Mouse (Mus musculus) erythroid progenitor cell, adult 5-6 weeks (primary cell): ENCODE results near the gene Ust. TPM values are rescaled to one million over a fixed set of nuclear protein-coding genes. Genes with fewer than 3 reads are reported as not detected.

Experiments used
- ATAC-seq: replicated peaks from 2 replicates; pipeline ENCODE4 v1.8.0; 2016; ENCODE audit warnings: moderate number of reproducible peaks, mild to moderate bottlenecking, moderate TSS enrichment, inconsistent platforms; ENCODE audit not compliant: poor library complexity, low FRiP score, severe bottlenecking
- total RNA-seq, 2 experiments: library from RNA; stranded (forward) in 1 of 2; stranded (reverse) in 1 of 2; fragments of 150-400 nt in 1 of 2; fragments of 186-747, 209-891 nt in 1 of 2; gene quantifications; 2 replicates each; pipeline versions ENCODE4 v1.2.3 to v1.2.4; 2015 to 2017; ENCODE audit warnings: low replicate concordance in 2 of 2

Gene Ust
- total RNA-seq, 2 experiments from 2014 or later, result 0.84 TPM; not detected in 1

DNA sequence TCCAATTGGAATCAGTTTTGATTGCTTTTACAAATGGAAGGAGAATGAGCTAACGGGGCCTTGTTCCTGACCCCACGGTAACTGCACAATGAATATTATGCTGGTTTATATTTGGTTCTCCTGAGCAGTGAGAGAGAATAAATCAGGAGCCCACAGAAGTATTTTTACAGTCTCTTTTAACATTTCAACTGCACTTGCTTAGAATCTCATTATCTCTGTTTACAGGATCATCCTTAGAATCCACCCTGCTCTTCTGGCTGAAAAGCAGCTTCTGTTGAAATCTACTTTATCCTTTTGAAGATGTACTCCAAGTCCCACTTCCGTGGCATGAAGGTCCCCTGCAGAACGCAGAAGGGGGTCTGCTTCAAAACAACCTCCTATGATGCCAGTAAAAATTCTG is 71.7 kb downstream of the Ust start:
- ATAC-seq, result no peak

DNA sequence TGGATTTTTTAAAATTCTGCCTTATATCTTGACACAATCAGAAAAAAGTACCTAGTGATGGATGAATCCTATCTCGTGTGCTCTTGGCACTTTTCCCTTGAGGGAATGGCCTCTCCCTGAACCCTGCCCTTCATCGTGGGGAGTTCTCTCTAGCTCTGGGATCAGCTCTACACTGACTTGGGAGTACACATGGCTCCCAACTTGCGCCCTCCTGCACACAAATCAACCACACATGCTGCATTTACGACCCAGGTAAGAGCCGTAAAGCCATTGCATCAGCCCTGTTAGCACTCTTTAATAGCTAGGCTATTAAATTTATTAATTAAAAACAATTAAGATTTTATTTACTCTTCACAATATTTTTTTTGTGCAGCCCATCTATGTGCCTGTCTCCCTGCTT is 74.6 kb downstream of the Ust start:
- no peak for ATAC-seq

DNA sequence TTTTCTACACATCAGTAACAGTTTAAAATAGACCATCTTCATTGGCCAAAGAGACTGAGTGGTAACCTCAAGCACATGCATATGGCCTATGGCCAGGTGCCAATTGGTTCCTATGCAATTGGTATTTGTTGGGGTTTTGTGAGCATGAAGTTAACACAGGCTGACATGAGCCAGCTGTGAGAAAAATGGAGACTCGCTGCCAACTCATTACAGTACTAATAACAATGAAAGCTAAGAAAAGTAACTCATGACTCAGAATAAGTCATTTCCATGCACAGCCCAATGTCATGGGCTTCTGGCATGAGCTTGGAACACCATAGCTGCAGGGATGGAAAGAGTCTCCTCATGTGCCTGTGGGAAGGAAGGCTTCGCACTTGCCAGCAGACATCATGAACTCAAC is 86.8 kb downstream of the Ust start:
- ATAC-seq, result no peak

DNA sequence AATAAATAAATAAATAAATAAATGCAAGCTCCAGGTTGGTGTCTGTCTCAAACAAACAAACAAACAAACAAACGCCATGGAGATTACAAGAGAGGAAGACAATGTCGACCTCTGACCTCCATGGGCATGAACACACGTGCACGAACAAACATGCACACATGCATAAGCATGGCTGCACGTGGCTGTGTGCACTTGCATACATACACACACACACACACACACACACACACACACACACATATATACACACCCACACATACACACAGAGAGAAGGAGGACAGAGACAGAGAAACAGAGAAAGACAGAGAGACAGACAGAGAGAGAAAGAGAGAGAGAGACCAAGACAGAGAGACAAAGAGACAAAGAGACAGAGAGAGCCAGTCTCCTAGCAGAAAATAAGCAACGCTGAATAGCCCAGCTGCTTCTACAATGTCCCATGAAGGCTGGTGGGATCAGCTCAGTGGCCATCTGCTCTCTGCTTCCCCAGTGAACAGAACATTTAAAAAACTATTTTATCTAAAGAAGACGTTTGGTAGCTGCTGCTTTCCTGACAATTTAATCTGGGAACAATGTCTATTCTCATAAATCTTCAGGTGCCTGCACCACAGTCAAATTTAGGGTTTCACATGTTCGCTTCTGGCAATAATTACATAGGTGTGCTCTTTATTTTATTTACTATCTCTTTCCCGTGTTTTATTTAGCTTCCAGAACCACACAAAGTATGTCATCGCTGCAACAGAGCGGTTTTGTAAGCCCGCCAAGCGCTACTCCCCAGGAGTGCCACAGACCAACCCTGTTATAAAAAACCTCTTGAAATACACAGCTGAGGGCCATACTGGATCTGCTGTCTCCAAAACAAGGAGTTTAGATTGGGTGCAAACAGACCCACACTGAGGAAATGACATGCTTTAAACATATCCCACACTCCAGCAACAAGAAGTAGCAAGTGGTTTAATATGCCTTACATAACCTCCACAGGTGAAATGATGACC is 89.5 kb downstream of the Ust start:
- ATAC-seq, result no peak

DNA sequence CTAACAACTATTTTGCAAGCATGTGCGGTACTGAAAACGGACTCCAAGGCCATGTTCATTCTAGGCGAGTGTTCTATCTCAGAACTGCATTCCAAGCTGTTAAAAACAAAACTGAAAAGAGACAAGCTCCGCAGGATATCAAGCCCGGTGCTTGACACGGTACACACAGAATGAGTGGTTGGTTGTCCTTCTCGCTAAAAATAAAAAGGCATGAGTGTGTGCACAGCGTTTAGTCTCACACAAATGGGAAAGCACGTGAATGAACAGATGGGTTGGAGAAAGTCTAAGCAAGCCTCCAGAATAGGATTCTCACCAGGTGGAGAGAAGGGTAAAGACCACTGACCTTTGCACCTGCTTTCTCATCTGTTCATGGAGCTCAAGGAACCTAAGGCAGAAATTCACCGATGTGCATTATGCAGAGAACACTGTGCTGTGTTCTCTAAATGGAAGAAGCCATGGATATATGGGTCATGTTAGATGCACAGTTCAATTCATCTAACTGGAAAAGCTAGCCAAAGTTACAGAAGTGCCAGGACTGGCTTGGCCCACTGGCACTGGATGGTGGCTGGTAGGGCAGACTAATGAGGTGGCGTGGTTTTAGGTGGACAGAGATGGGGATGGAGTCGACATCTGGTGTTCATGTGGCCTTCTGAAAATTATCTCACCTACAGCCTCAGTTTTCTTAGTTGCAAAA is 90.8 kb downstream of the Ust start:
- no peak for ATAC-seq

DNA sequence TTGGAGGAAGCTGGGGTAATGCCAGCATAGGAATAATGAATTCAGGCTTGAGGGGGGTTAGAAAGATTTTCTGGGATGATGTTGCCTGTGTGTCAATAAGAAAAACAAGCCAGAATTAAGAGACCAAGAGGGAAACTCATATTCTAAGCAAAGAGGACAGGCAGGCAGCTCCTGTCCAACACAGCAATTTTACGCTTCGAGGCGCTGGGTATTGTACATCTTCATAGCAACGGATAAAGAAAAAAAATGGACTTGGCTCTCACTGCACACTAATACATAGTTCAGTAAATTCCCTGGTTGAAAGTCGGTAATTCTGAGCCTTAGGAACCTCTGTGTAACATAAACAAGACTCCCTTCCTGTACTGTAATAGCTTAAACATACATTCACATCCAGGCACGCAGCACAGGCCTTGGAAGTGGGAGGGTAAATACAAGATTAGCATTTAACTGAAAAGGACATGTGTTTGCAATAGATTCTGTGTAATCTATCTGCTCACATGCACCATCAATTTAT is 99.1 kb downstream of the Ust start:
- ATAC-seq, result no peak

DNA sequence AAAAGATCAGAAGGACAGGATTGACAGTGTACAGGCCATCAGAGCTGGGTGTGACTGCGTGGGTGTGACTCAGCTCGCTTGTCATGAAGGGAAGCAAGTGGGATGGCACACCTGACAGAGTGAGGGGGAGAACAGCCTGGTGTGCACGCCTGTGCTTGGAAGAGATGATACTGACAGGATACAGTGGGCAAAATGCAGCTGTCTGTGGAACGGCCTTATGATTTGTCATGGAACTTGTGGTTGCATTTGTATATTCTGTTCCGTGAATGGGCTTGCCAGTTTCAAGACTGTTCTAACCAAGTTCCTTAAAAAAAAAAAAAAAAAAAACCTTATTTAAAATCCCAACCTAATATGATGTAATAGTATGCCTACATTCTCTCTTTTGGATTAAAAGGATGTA is 103.2 kb downstream of the Ust start:
- no peak for ATAC-seq

DNA sequence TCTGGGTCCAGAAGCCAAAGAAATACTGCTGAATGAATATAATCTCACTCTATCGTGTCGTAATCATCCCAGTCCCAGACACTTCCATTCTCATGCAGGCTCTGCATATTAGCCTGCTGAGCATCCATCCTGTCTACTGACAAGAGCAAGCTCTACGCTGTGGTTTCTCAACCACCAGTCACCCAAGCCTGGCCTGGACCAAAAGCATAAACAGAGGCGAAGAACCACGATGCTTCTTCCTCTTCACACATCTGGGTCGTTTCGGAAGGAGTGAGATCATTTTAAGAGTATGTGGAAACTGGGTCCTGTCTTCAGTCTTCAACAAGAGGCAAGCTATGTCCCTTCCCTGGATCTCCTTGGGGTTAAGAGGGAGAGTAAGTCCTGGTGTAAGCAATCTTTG is 103.6 kb downstream of the Ust start:
- ATAC-seq, result no peak

DNA sequence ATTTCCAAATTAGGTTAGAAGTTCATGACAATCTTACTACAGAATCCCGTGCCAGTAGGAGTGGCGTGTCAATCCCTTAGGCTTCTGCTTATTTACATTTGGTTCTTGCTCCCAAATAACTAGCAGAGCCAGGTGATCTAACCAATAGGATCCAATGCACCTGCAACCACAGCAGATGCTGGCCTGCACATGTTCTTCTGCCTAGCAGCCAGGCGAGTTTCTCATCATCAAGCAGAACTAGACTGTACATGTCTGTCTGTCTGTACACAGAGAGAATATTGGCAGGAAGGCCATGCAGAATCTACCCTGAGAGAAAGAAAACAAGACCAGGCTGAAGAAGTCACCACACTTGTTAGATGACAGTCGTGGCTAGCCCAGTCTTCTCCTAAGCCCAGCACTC is 113.5 kb downstream of the Ust start:
- no peak for ATAC-seq

DNA sequence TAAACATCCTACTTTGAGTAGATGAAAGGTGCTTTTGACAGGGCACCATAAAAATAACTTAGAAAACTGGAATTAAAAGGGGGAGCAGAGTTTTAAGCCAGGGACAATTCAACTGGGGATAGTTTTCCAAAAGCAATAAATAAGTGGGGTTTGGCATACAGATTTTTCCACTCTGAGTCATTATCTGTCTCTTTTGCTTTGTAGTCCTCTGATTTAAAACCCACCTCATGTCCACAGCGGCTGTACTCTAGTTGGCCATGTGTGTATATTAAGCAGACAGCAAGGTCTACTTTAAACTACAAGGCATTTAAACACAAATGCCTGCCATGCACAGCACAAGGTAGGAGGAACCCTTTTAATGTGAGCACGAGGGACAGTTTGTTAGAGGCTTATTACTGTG is 126.4 kb downstream of the Ust start:
- no peak for ATAC-seq

DNA sequence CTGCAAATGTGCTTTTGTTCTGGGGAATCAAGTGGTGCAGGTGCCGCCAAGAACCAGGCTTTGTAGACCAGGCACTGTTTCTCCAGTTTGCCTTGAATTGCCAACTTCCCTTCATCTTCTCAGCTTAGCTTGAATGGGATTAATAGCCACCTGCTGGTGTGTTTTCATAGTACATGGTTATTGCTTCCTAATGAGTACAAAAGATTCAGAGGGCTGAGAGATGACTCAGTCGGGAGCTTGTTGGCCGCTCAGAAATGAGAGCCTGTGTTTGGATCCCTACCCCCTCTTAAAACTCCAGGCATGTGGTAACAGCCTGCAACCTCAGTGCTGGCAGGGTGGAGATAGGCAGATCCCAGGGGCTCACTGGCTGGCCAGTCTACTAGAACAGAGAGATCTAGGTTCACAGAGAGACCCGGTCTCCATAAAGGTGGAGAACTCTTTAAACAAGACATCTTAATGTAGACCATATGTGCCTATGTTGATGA is 127.3 kb downstream of the Ust start:
- ATAC-seq, result no peak

DNA sequence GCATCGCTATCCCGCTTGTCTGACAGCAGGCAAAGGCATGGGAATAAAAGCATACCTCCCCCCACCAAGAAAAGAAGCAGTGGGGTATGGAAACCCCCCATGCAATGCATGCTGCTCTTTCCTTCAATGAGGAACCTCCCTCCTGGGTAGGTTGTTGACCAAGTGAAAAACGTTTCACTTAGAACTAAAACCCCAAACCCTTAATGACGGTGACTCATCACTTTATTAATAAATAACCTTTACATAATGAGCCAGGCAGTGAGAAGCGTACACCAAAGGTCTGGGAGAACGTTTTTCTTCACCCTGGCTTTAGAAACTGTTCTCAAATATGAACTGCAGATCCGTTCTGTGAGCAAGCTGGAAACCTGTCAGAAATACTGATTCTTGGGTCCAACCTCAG is 130.4 kb downstream of the Ust start:
- ATAC-seq, result no peak

DNA sequence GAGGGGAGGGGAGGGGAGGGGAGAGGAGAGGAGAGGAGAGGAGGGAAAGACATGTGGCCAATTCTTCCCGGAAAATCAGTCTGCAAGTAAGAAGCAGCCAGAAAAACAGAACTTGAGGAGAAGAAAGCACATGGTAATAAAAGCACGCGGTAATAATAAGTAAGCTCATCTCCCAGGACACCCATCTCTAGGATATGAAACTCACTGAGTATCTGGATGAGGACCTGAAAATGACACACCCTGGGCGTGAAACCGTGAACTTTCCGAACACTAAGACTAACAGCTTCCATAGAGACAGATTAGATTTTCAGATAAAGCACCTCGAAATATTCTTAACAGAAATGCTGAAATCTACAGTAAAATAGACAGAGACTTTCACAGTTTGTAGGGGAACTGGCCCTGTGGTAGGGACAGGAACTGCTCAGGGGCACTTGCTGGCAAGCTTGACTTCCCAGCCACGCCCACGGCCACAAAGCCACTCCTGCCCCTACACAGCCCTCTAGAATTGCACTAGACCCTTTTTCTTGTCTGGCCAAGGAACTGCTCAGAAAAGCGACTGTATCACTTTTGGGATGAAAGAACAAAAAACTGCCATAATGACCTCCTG is 148.6 kb downstream of the Ust start:
- no peak for ATAC-seq

DNA sequence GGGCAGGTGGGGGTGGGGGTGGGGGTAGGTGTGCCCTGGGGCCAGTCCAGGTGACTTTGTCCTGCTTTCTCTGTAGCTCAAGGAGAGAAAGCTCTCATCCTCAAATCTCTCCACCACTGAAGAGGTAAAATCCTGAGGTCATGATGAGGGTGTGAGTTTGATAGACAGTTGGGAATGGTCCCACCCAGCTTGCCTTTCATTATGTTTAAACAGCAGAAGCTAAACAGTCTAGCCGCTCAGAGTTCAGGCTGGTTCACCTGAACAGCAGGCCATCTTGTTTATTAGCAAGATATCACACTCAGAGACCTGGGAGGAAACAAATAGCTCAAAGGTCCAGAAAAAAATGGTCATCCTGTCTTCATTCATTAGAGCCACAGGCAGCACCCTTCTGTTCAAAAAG is 152.8 kb downstream of the Ust start:
- no peak for ATAC-seq

DNA sequence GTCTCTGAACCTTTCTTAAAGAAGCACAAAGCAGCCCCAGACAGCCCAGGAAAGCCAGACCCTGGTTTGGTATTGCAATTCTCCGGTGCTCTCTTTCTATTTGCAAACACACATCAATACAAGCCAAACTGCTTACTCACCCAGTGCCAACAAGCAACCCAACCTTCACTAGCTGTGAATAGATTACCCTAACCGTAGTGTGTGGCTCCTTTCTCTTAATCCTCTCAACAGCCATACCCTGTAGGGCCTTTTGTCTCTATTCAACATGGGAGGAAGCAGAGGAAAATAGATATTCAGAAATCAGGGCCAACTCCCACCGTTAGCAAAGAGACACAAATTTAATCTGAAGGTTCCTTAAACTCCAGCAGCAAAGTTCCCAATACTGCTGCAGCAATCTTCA is 154.4 kb downstream of the Ust start:
- no peak for ATAC-seq

DNA sequence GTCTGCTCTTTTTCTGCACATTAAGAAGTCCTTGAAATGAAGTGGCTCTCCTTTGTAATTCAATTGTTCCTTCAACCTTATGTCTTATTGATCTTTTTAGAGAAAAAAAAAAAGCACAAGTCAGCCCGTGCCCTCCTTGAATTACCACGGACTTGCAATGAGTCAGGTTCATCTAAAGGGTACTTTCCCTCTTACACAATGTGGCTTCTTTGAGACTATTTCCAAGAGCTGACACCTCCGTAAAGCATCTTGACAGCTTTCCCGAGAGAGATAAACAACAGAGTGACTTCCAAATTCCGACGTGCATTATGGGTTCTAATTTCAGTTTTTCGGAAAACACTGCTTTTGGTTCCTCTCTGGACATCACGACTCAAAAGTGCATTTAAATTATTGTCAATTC is 155.3 kb downstream of the Ust start:
- no peak for ATAC-seq

DNA sequence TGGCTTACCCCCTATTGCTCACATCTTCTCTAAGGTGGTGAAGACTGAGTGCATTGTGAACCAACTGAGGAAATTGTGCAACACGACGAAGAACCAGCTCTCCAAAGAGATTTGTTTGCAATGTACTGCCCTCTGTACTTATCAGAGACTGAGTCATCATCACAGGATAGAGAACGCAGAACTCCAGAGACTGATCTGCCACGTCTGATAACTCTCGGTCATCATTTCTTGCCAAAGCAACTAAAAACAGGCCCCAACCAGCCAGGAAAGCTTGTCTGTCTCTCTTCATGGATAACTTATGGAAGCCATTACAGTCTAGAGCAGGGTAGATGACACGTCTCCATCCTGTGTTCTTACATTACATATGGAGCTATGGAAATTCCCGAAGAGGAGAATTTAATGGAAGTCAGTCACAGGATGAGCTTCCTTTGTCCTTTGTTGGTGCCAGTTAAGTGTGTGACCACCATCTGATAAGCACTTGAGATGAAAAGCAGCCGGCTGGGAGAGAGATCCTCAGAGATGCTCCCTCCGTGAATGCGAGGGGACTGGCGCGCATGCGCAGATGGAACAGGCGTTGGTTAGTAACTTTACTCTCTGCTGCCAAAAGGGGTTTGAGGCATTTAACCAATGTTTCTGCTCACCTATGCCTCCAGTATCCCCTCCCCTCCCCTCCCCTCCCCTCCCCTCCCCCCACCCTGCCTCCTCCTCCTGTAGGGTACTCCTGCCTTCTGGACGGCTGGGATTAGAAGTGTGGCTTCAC is 160.2 kb downstream of the Ust start:
- ATAC-seq, result no peak

DNA sequence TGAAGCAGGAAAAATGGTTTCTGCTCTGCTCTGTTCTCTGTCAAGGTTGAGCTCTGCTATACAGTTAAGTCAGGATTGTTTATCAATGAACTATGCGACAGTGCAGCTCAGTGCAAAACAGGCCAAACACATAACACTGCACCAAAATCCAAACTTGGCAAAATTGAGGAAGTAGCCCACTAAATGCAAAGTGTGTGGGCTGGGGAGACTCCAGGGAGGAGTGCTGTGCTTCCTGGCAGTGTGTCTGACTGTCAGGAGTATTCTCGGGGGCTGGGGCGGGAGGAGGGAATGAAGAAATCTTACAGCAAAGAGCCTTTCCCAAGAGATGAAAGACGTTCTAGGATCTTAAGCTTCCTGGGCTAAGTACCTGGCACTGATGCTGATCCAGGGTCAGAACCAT is 165.1 kb downstream of the Ust start:
- no peak for ATAC-seq

DNA sequence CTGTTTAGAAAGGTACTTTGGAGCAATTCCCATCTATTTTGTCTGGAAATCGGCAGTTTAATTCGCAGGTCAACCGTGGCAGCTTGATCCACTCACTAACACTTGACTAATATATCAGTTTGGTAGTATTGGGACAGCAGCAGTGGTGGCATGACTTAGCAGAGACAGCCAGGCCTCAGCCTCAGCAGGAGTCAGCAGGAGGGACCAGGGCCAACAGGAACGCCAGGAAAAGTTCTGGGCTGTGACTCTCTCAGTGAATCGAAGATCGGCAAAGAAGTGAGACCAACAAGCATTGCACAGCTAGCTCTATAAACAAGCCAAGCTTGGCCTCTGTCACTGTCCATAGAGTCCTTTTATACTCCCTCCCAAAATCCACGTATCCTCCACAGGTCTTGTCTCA is 168.0 kb downstream of the Ust start:
- no peak for ATAC-seq

DNA sequence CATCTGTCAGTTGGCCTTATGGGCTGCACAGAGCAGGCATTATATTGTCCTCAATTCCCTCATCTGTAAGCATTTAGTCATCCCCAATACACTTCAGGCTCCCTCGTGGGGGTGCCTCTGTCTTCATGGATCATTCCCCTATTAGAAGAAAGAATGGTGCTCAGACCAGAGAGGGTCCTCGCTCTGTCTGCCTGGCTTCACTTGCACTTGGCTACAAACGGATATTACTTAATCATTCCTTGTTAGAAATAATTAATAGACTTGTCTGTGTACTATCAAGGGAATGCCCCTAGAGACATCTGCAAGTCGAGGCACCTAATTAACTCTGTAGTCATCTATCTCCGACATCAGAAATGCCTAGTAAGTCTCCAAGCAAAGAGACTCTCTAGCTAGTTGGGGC is 171.1 kb downstream of the Ust start:
- no peak for ATAC-seq
